Mouse (Mus musculus) lung, postnatal 0 days (tissue): ENCODE results near the gene Trim80.

Experiments used
- CTCF ChIP-seq: IDR thresholded peaks from 2 replicates; pipeline ENCODE4 v1.5.1; 2016; ENCODE audit warnings: antibody characterized with exemption, mild to moderate bottlenecking
- EP300 ChIP-seq: IDR thresholded peaks from 2 replicates; pipeline ENCODE4 v1.6.1; 2016; ENCODE audit warnings: antibody characterized with exemption, mild to moderate bottlenecking, control low read depth

GRCm38 (mm10) chr11:115492387-115492786, 52.0 kb downstream of the Trim80 start:
- TF ChIP-seq CTCF (no peak), EP300 (no peak)
